Mouse (Mus musculus) thymus, postnatal 0 days (tissue): ENCODE results near the gene Ppp1r15a. TPM values are rescaled to one million over a fixed set of nuclear protein-coding genes. Genes with fewer than 3 reads are reported as not detected.
"Not testable (repeated sequence)": the region's sequence is repeated elsewhere in the genome, so short reads cannot be mapped to it uniquely, and the experiment has no call there.

Experiments
- DNase-seq: peaks from one replicate; pipeline ENCODE4 v3.0.0-alpha.2; 2015; ENCODE audit warnings: low spot score
- polyA plus RNA-seq: library from polyadenylated mRNA; unstranded; fragments of >200 nt; fragmentation: Nextera tagmentation; extraction: Ambion mirVana; gene quantifications from 2 replicates; pipeline ENCODE4 v1.2.1, GENCODE M21; 2015

Gene Ppp1r15a
- polyA plus RNA-seq, 1 experiment from 2014 or later: 17.2 TPM

- DNase-seq: no peak
These were observed 25.4 kb upstream of the Ppp1r15a start for GRCm38 (mm10) chr7:45551512-45551883.

GRCm38 (mm10) chr7:45550821-45551511 lies 24.9 kb upstream of the Ppp1r15a start:
- no peak for DNase-seq

- DNase-seq: no peak
These were observed 23.8 kb upstream of the Ppp1r15a start for GRCm38 (mm10) chr7:45549641-45550436.

GRCm38 (mm10) chr7:45544525-45544924 lies 18.5 kb upstream of the Ppp1r15a start:
- no peak for DNase-seq

- no peak for DNase-seq
These were observed 14.1 kb upstream of the Ppp1r15a start for GRCm38 (mm10) chr7:45540213-45540612.

- DNase-seq: no peak
These were observed 13.0 kb upstream of the Ppp1r15a start for GRCm38 (mm10) chr7:45539095-45539494.

- no peak for DNase-seq
These were observed 12.3 kb upstream of the Ppp1r15a start for GRCm38 (mm10) chr7:45538163-45539041.

- DNase-seq: no peak
These were observed 11.5 kb upstream of the Ppp1r15a start for GRCm38 (mm10) chr7:45537602-45538001.

GRCm38 (mm10) chr7:45535676-45536075 lies 9.6 kb upstream of the Ppp1r15a start:
- DNase-seq: no peak

- DNase-seq: no peak
These were observed 4.6 kb upstream of the Ppp1r15a start for GRCm38 (mm10) chr7:45530643-45531042.

GRCm38 (mm10) chr7:45529461-45529860 lies 3.4 kb upstream of the Ppp1r15a start:
- DNase-seq: no peak

- not testable (repeated sequence) for DNase-seq
These were observed 1.1 kb upstream of the Ppp1r15a start for GRCm38 (mm10) chr7:45527169-45527568.

- DNase-seq: peak; percentile 48
These were observed 529 bp upstream of the Ppp1r15a start for GRCm38 (mm10) chr7:45526474-45527120.

- DNase-seq: no peak
These were observed 1.0 kb downstream of the Ppp1r15a start for GRCm38 (mm10) chr7:45524841-45525621.

GRCm38 (mm10) chr7:45523678-45524170 lies 2.3 kb downstream of the Ppp1r15a start:
- DNase-seq: no peak

- no peak for DNase-seq
These were observed 3.0 kb downstream of the Ppp1r15a start for GRCm38 (mm10) chr7:45522957-45523676.

GRCm38 (mm10) chr7:45522194-45522752 lies 3.8 kb downstream of the Ppp1r15a start:
- no peak for DNase-seq

- DNase-seq: peak; percentile 94
These were observed 4.3 kb downstream of the Ppp1r15a start for GRCm38 (mm10) chr7:45521728-45522184.

- no peak for DNase-seq
These were observed 5.5 kb downstream of the Ppp1r15a start for GRCm38 (mm10) chr7:45520605-45521004.
